Mouse (Mus musculus) lung, adult 2 months (tissue): ENCODE measurements around the gene Gstz1.

Experiments used
- CTCF ChIP-seq: fragments of 200-500 bp; IDR thresholded peaks from 2 replicates; pipeline ENCODE4 v1.5.1; 2011; ENCODE audit warnings: mild to moderate bottlenecking, low read length, control low read depth; ENCODE audit not compliant: insufficient read depth
- POLR2A ChIP-seq: fragments of 200-500 bp; IDR thresholded peaks from 2 replicates; pipeline ENCODE4 v1.6.1; 2011; ENCODE audit warnings: low read depth, mild to moderate bottlenecking, control low read depth, low read length, borderline replicate concordance; ENCODE audit errors: extremely low read depth

DNA sequence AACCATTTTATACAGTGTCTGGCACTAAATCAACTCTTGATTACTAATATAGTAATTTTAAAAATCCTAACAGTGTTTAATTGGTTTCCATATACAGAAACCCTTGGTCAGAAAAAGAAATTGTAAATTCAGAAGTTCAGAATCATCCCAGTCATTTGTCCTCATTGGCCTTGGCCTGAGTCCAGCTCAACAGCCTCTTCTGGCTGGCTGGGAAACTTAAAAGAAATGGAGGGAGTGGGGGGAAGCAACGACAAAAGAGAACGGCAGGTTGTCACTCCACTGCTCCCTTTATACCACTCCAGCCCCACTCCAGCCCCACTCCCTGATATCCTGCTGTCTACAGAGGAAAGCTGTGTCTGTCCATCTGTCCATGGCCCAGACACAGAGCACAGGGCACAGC, 15.8 kb upstream of the Gstz1 start:
- TF ChIP-seq CTCF = no peak
- TF ChIP-seq POLR2A = no peak
